Mouse (Mus musculus) CH12.LX (cell line): Measurements from ENCODE around the gene Mroh2a. TPM values are rescaled to one million over a fixed set of nuclear protein-coding genes. Genes with fewer than 3 reads are reported as not detected.

ENCODE experiments used
- DNase-seq: peaks from one replicate; pipeline ENCODE4 v3.0.0-alpha.2; 2013; ENCODE audit errors: extremely low read depth
- H3K27ac ChIP-seq: 2 replicates; pipeline ENCODE4 v1.5.1; 2012; ENCODE audit warnings: low read depth, mild to moderate bottlenecking, control low read depth, moderate library complexity; ENCODE audit not compliant: insufficient read depth
- H3K27me3 ChIP-seq: replicated peaks from 2 replicates; pipeline ENCODE3; 2012; ENCODE audit warnings: inconsistent platforms
- H3K36me3 ChIP-seq, 2 experiments: replicated peaks in 1 of 2; 2 replicates each; pipeline versions ENCODE3 to v1.6.1; 2012; ENCODE audit warnings: inconsistent platforms in 1 of 2, low read length in 1 of 2, mild to moderate bottlenecking in 1 of 2, mixed read lengths in 1 of 2, moderate library complexity in 1 of 2; ENCODE audit not compliant: control insufficient read depth in 1 of 2, insufficient read depth in 1 of 2
- H3K4me1 ChIP-seq, 2 experiments: 2 replicates each; pipeline ENCODE4 v1.6.1; 2012; ENCODE audit warnings: inconsistent platforms in 1 of 2, moderate library complexity in 1 of 2; ENCODE audit not compliant: insufficient read depth in 2 of 2, control insufficient read depth in 1 of 2
- H3K4me2 ChIP-seq: 2 replicates; pipeline ENCODE4 v1.6.1; 2012; ENCODE audit warnings: low read depth, mild to moderate bottlenecking, control low read depth; ENCODE audit not compliant: poor library complexity, insufficient read depth, severe bottlenecking
- H3K4me3 ChIP-seq, 3 experiments: fragments of 150-350 bp in 1 of 3; sonication (generic) in 1 of 3; replicated peaks in 1 of 3; 2 replicates each; pipeline versions ENCODE3 to v1.5.1; 2011 to 2012; ENCODE audit warnings: low read depth in 2 of 3, low read length in 2 of 3, mild to moderate bottlenecking in 2 of 3, moderate library complexity in 2 of 3, control low read depth in 1 of 3, improper control_type of control experiment in 1 of 3, inconsistent platforms in 1 of 3, mixed read lengths in 1 of 3; ENCODE audit not compliant: poor library complexity in 1 of 3
- H3K79me2 ChIP-seq: replicated peaks from 2 replicates; pipeline ENCODE4 v1.6.1; 2012; ENCODE audit warnings: mild to moderate bottlenecking, moderate library complexity; ENCODE audit not compliant: control insufficient read depth, poor library complexity, insufficient read depth, severe bottlenecking; ENCODE audit errors: extremely low read depth
- H3K9ac ChIP-seq: 2 replicates; pipeline ENCODE4 v1.6.1; 2012; ENCODE audit warnings: low read depth, mild to moderate bottlenecking, control low read depth, moderate library complexity; ENCODE audit not compliant: insufficient read depth
- H3K9me3 ChIP-seq: replicated peaks from 2 replicates; pipeline ENCODE3; 2012; ENCODE audit warnings: low read length, inconsistent platforms, mixed read lengths
- CHD1 ChIP-seq: IDR thresholded peaks from 2 replicates; pipeline ENCODE4 v1.6.1; 2012; ENCODE audit warnings: low read depth, low read length, improper control_type of control experiment, inconsistent platforms
- CHD2 ChIP-seq: IDR thresholded peaks from 2 replicates; pipeline ENCODE4 v1.6.1; 2011; ENCODE audit warnings: low read length, improper control_type of control experiment
- CTCF ChIP-seq, 2 experiments: IDR thresholded peaks in 1 of 2; conservative IDR thresholded peaks in 1 of 2; 2 replicates each; pipeline ENCODE4 v1.5.1; 2011 to 2012; ENCODE audit warnings: low read depth in 2 of 2, low read length in 2 of 2, improper control_type of control experiment in 1 of 2, inconsistent platforms in 1 of 2, mild to moderate bottlenecking in 1 of 2, moderate library complexity in 1 of 2
- E2F4 ChIP-seq: IDR thresholded peaks from 2 replicates; pipeline ENCODE4 v1.6.1; 2011; ENCODE audit warnings: low read depth, low read length, improper control_type of control experiment; ENCODE audit not compliant: insufficient replicate concordance
- EP300 ChIP-seq: IDR thresholded peaks from 2 replicates; pipeline ENCODE4 v1.6.1; 2011; ENCODE audit warnings: low read length, improper control_type of control experiment
- ETS1 ChIP-seq: conservative IDR thresholded peaks from 2 replicates; pipeline ENCODE4 v1.6.1; 2012; ENCODE audit warnings: low read depth, mild to moderate bottlenecking, inconsistent platforms, low read length, improper control_type of control experiment, moderate library complexity
- GABPA ChIP-seq: IDR thresholded peaks from 2 replicates; pipeline ENCODE4 v1.6.1; 2012; ENCODE audit warnings: low read depth, low read length, improper control_type of control experiment, inconsistent platforms; ENCODE audit not compliant: insufficient replicate concordance
- HCFC1 ChIP-seq: IDR thresholded peaks from 2 replicates; pipeline ENCODE4 v1.6.1; 2012; ENCODE audit warnings: low read depth, mild to moderate bottlenecking, inconsistent platforms, low read length, improper control_type of control experiment
- IRF4 ChIP-seq: IDR thresholded peaks from 2 replicates; pipeline ENCODE4 v1.6.1; 2014; ENCODE audit warnings: low read depth, mild to moderate bottlenecking, inconsistent platforms, low read length, improper control_type of control experiment
- JUN ChIP-seq: IDR thresholded peaks from 2 replicates; pipeline ENCODE4 v1.6.1; 2011; ENCODE audit warnings: low read depth, mild to moderate bottlenecking, low read length, improper control_type of control experiment, moderate library complexity; ENCODE audit not compliant: insufficient read depth
- KAT2A ChIP-seq: IDR thresholded peaks from 2 replicates; pipeline ENCODE4 v1.6.1; 2012; ENCODE audit warnings: low read length, improper control_type of control experiment, inconsistent platforms; ENCODE audit not compliant: insufficient replicate concordance
- MAFK ChIP-seq: IDR thresholded peaks from 2 replicates; pipeline ENCODE4 v1.6.1; 2011; ENCODE audit warnings: low read length, improper control_type of control experiment; ENCODE audit not compliant: insufficient replicate concordance
- MAX ChIP-seq: IDR thresholded peaks from 2 replicates; pipeline ENCODE4 v1.6.1; 2011; ENCODE audit warnings: low read length, improper control_type of control experiment
- MAZ ChIP-seq: IDR thresholded peaks from 2 replicates; pipeline ENCODE4 v1.6.1; 2012; ENCODE audit warnings: low read depth, mild to moderate bottlenecking, inconsistent platforms, low read length, improper control_type of control experiment, moderate library complexity
- MEF2A ChIP-seq: IDR thresholded peaks from 2 replicates; pipeline ENCODE4 v1.6.1; 2014; ENCODE audit warnings: low read depth, mild to moderate bottlenecking, inconsistent platforms, low read length, improper control_type of control experiment, borderline replicate concordance
- NELFE ChIP-seq: IDR thresholded peaks from 2 replicates; pipeline ENCODE4 v1.6.1; 2011; ENCODE audit warnings: low read depth, low read length, improper control_type of control experiment
- NRF1 ChIP-seq: IDR thresholded peaks from 2 replicates; pipeline ENCODE4 v1.6.1; 2014; ENCODE audit warnings: low read depth, mild to moderate bottlenecking, inconsistent platforms, low read length, improper control_type of control experiment, moderate library complexity
- PAX5 ChIP-seq: IDR thresholded peaks from 2 replicates; pipeline ENCODE4 v1.6.1; 2012; ENCODE audit warnings: low read length, inconsistent platforms, mixed read lengths
- POLR2AphosphoS2 ChIP-seq: IDR thresholded peaks from 2 replicates; pipeline ENCODE4 v1.6.1; 2011; ENCODE audit warnings: low read depth, low read length, improper control_type of control experiment
- SIN3A ChIP-seq: IDR thresholded peaks from 2 replicates; pipeline ENCODE4 v1.6.1; 2012; ENCODE audit warnings: low read length, improper control_type of control experiment, inconsistent platforms
- SMC3 ChIP-seq: IDR thresholded peaks from 2 replicates; pipeline ENCODE4 v1.6.1; 2011; ENCODE audit warnings: low read depth, low read length, improper control_type of control experiment
- TBP ChIP-seq: conservative IDR thresholded peaks from 2 replicates; pipeline ENCODE4 v1.6.1; 2011; ENCODE audit warnings: low read depth, low read length, improper control_type of control experiment
- TCF12 ChIP-seq: IDR thresholded peaks from 2 replicates; pipeline ENCODE4 v1.6.1; 2014; ENCODE audit warnings: low read depth, mild to moderate bottlenecking, inconsistent platforms, low read length, improper control_type of control experiment
- UBTF ChIP-seq: IDR thresholded peaks from 2 replicates; pipeline ENCODE4 v1.6.1; 2012; ENCODE audit warnings: low read depth, mild to moderate bottlenecking, inconsistent platforms, low read length, improper control_type of control experiment, moderate library complexity
- USF1 ChIP-seq: IDR thresholded peaks from 2 replicates; pipeline ENCODE4 v1.6.1; 2014; ENCODE audit warnings: low read depth, mild to moderate bottlenecking, inconsistent platforms, low read length, improper control_type of control experiment
- USF2 ChIP-seq: conservative IDR thresholded peaks from 2 replicates; pipeline ENCODE4 v1.6.1; 2011; ENCODE audit warnings: low read depth, low read length, improper control_type of control experiment
- ZC3H11A ChIP-seq: IDR thresholded peaks from 2 replicates; pipeline ENCODE4 v1.6.1; 2012; ENCODE audit warnings: low read depth, mild to moderate bottlenecking, inconsistent platforms, low read length, improper control_type of control experiment
- ZKSCAN1 ChIP-seq: IDR thresholded peaks from 2 replicates; pipeline ENCODE4 v1.6.1; 2012; ENCODE audit warnings: low read depth, inconsistent platforms, low read length, improper control_type of control experiment, borderline replicate concordance
- ZNF384 ChIP-seq: IDR thresholded peaks from 2 replicates; pipeline ENCODE4 v1.6.1; 2012; ENCODE audit warnings: low read depth, low read length, improper control_type of control experiment, inconsistent platforms
- dilution Hi-C: fragments of 300-500 bp; cut with MboI; formaldehyde crosslinking; loops from 2 replicates; pipeline ENCODE4 v1.14.3; 2020; ENCODE audit warnings: low sequenced_read_pairs; ENCODE audit not compliant: extremely low pct_unique_long_range_greater_than_20kb, extremely low pct_ligation_motif_present
- in situ Hi-C: fragments of 300-500 bp; cut with MboI; formaldehyde crosslinking; loops from 3 replicates; pipeline ENCODE4 v1.14.3; 2019; ENCODE audit warnings: low sequenced_read_pairs, low pct_ligation_motif_present, low pct_unique_long_range_greater_than_20kb, mixed read lengths
- polyA plus RNA-seq: library from polyadenylated mRNA; unstranded; fragments of >175 nt; gene quantifications from 2 replicates; pipeline ENCODE4 v1.2.1, GENCODE M21; 2012; ENCODE audit warnings: low read depth; ENCODE audit not compliant: insufficient read length
- total RNA-seq, 2 experiments: library from RNA; depleted of rRNA; stranded (reverse); fragments of 300-350 nt in 1 of 2; fragments of >200 nt in 1 of 2; gene quantifications; 2 replicates each; pipeline ENCODE4 v1.2.3; 2012 to 2014

Gene Mroh2a
- total and polyA plus RNA-seq, 3 experiments, result 0.17 to 1.0 TPM; not detected in 1

DNA sequence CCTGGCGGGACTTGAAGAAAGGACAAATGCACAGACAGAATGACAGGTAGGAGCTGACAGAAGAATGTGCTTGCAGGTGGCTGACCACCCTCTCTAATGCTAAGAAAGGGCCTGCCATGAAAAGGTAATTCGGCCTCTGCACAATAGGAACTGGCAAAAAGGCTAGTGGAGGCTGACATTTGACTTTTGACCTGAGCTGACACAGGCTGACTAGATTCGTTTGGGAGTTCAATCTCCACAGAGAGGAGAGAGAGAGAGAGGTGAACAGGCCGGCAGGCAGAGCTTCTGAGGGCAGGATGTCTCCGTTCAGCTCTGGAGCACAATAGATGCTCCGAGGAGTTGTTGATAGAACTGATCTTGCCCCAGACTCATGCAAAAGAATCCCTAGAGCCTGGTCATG lies 19.6 kb downstream of the Mroh2a start:
- Histone ChIP-seq H3K27me3 (peaks cover 10% of the 10 kb centered on the region), H3K27ac (no peak overlapping the region), H3K9ac (no peak overlapping the region), H3K9me3 (peaks cover 75% of the 10 kb centered on the region), H3K4me1 (no peaks in the 10 kb centered on the region), H3K79me2 (no peaks in the 10 kb centered on the region)
- in situ Hi-C loops, result no loop called here
- DNase-seq, result no peak
- TF ChIP-seq CTCF (conservative IDR thresholded peaks at IDR 0.05 in 1 of 2, IDR thresholded peaks at IDR 0.05 in 1 of 2; ENCODE audit: low read depth in 2 of 2, low read length in 2 of 2) (no peak), E2F4 (no peak), USF2 (no peak), HCFC1 (no peak), POLR2AphosphoS2 (no peak), USF1 (no peak), MEF2A (no peak), CHD2 (no peak), ZKSCAN1 (no peak), ETS1 (no peak), UBTF (no peak), EP300 (no peak), NELFE (no peak), SMC3 (no peak), JUN (no peak), GABPA (no peak), TBP (no peak), IRF4 (no peak), NRF1 (no peak)
- TF ChIP-seq, all 38 proteins: peak for 0
- Histone ChIP-seq H3K36me3 (no peaks in the 10 kb centered on the region), H3K4me3 (no peak overlapping the region), H3K4me2 (no peak overlapping the region)
- dilution Hi-C loops, result no loop called here

DNA sequence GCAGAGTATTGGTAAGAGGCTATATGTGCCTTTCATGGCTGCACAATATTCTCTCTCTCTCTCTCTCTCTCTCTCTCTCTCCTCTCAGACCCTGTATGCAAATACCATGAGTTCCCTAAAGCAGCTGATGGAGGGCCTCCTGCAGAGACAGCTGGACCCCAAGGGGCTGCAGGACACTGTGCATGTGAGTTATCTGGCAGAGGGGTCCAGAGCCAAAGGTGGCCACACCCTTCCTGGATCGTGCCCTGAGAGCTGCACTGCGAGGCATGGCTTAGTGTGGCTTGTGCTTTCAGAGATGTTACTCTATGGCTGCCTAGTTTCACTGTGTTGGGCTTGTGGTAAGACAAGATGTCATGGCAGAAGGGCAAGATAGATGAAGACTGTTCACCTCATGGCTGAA lies 20.9 kb downstream of the Mroh2a start:
- peaks cover 10% of the 10 kb centered on the region for H3K27me3 ChIP-seq
- no peaks in the 10 kb centered on the region for H3K4me1 ChIP-seq
- no peak overlapping the region for H3K27ac ChIP-seq
- DNase-seq, result no peak
- in situ Hi-C loops, result no loop called here
- no peak overlapping the region for H3K9ac ChIP-seq
- no peaks in the 10 kb centered on the region for H3K36me3 ChIP-seq
- no peak for TF ChIP-seq CHD1
- TF ChIP-seq MAZ, result no peak
- TF ChIP-seq CTCF (conservative IDR thresholded peaks at IDR 0.05 in 1 of 2, IDR thresholded peaks at IDR 0.05 in 1 of 2; ENCODE audit: low read depth in 2 of 2, low read length in 2 of 2), result no peak
- no peak for TF ChIP-seq MEF2A
- no peak for TF ChIP-seq ZKSCAN1
- TF ChIP-seq KAT2A, result no peak
- TF ChIP-seq ZNF384, result no peak
- no peak for TF ChIP-seq USF1
- no peak for TF ChIP-seq JUN
- no peak for TF ChIP-seq TCF12
- no peak for TF ChIP-seq GABPA
- no peak for TF ChIP-seq ZC3H11A
- no peak for TF ChIP-seq NELFE
- TF ChIP-seq MAX, result no peak
- no peak for TF ChIP-seq SIN3A
- TF ChIP-seq UBTF, result no peak
- TF ChIP-seq E2F4, result no peak
- no peak for TF ChIP-seq PAX5
- no peak for TF ChIP-seq HCFC1
- TF ChIP-seq MAFK, result no peak
- TF ChIP-seq, all 38 proteins: peak for 0
- H3K4me2 ChIP-seq, result no peak overlapping the region
- H3K9me3 ChIP-seq, result peaks cover 78% of the 10 kb centered on the region
- no peaks in the 10 kb centered on the region for H3K79me2 ChIP-seq
- dilution Hi-C loops, result no loop called here
- no peak overlapping the region for H3K4me3 ChIP-seq
